Mouse (Mus musculus): ENCODE measurements around the gene Tyk2. TPM values are rescaled to one million over a fixed set of nuclear protein-coding genes. Genes with fewer than 3 reads are reported as not detected.

The Tyk2 gene
- polyA plus RNA-seq (2016; fragmentation: Nextera tagmentation; extraction: Ambion mirVana): 12.6 and 16.5 TPM in 2 replicates

DNA sequence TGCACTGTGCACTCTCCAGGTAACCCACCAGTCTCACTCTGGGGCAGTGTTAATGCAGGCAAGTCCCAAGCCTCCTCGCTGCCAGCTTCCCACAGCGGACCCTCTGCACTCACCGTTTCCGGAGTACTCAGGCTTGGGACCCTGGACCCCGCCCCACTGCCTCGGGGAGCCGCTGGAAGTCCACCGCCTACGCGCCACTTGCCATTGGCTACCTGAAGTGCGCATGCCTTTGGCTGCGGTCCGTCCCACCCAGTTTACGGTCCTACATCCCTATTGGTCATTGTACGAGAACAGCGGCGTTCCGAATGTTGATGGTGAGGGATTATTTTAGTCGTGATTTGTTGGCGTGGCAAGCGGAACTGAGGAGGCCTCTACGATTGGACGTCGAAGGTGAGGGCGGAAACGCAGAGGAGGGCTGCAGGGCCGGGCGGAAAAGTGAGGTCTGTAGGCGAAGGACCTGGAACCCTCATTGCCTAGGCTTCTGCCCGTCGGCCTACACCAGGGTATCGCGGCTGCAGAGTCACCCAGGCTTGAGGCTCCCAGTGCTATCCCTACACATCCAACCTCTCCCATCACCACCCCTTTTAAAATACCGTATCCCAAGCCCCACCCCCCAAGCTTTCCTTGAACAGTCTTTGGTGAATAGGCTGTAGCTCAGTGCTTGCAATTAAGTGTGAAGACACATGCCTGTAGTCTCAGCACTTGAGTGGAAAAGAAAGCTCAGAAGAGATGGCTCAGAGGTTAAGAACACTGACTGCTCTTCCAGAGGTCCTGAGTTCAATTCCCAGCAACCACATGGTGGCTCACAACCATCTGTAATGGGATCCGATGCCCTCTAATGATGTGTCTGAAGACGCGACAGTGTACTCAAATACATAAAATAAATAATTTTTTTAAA, at the start of gene Tyk2:
Tyk2 (minus strand) TSS at position 185 of the 898 bp plus-strand sequence.
- peaks cover 7% of the 10 kb centered on the region for H3K36me3 ChIP-seq
- no peaks in the 10 kb centered on the region for H3K27me3 ChIP-seq (ENCODE audit: insufficient read depth, poor library complexity, severe bottlenecking)
- WGBS: 6% methylated on average over 37 of the region's 37 CpGs
- DNase-seq (ENCODE audit: low spot score): peak; percentile 99
- no peaks in the 10 kb centered on the region for H3K9me3 ChIP-seq
- H3K4me1 ChIP-seq: peaks cover 23% of the 10 kb centered on the region
- H3K27ac ChIP-seq: peak within 1 kb of the TSS; percentile 85
- peak within 1 kb of the TSS; percentile 67 for H3K4me3 ChIP-seq

DNA sequence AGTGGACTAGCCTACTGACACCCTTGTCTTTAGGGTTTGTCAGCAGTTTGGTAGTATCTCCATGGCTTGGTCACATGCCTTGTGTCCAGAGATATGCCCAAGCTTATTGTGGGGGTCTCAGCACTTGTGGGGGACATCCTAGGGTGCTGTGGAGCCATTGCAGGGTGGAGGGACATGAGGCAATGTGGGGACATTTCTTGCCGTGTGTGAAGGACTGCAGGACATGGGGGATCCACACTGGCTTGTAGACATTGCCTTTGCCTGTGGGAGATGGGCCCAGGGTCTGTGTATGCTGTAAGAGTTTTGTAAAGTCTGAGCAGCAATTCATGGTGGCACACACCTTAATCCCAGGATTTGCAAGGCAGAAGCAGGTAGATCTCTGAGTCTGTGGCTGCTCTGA, 49.8 kb upstream of the Tyk2 start:
- peak overlapping the region; percentile 65 for H3K4me3 ChIP-seq
- H3K9me3 ChIP-seq: no peaks in the 10 kb centered on the region
- whole genome bisulfite sequencing: 55% methylated on average over 1 of the region's 1 CpGs
- H3K27ac ChIP-seq: peak overlapping the region; percentile 89
- H3K36me3 ChIP-seq: no peaks in the 10 kb centered on the region
- peaks cover 47% of the 10 kb centered on the region for H3K4me1 ChIP-seq
- DNase-seq (ENCODE audit: low spot score): no peak
- H3K27me3 ChIP-seq (ENCODE audit: insufficient read depth, poor library complexity, severe bottlenecking): peaks cover 24% of the 10 kb centered on the region

DNA sequence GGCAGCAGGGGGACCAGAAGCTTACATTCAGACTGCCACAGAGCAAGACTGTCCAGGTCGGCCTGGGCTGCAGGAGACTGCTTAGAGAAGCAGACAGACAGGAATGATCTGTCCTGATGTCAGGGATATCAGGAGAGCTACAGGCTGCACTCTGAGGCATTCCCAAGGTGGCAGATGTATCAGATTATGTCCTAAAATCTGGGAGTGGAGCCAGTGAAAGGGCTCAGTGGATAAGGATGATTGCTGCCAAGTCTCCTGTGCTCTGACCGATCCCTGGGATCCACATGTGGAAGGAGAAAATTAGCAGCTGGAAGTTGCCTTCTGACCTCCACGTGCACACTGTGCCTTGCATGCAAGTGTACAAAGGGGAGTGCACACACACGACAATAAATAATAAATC, 49.4 kb upstream of the Tyk2 start:
- Histone ChIP-seq H3K9me3 (no peaks in the 10 kb centered on the region), H3K27ac (peak overlapping the region; percentile 44; the same call in 1 of the 2 replicates), H3K27me3 (ENCODE audit: insufficient read depth, poor library complexity, severe bottlenecking) (peaks cover 19% of the 10 kb centered on the region), H3K4me3 (no peak overlapping the region), H3K4me1 (peaks cover 42% of the 10 kb centered on the region), H3K36me3 (no peaks in the 10 kb centered on the region)
- no peak for DNase-seq (ENCODE audit: low spot score)
- 60% methylated on average over 4 of the region's 4 CpGs for WGBS

DNA sequence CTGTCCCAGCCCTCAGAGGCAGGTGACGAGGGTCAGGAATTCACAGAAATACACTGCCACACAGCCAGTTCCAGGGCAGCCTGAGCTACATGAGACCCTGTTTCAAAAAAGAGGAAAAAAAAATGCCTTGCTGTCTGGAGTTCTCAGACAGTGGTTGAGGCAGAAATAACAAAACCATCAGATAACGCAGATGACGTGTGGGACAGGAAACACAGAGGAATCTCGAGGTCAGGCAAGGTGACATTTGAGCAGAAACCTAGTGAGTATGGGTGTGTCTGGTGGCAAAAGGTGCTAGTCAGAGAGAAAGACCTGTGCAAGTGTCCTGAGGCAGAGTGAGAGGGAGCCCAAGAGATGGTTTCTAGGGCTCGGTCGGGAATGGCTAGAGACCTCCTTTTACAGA, 41.3 kb upstream of the Tyk2 start:
- no peak overlapping the region for H3K4me3 ChIP-seq
- DNase-seq (ENCODE audit: low spot score): no peak
- H3K4me1 ChIP-seq: peaks cover 21% of the 10 kb centered on the region
- 61% methylated on average over 6 of the region's 6 CpGs for WGBS
- H3K27ac ChIP-seq: no peak overlapping the region
- peaks cover 2% of the 10 kb centered on the region; the same call in 1 of the 2 replicates for H3K27me3 ChIP-seq (ENCODE audit: insufficient read depth, poor library complexity, severe bottlenecking)
- no peaks in the 10 kb centered on the region for H3K36me3 ChIP-seq
- no peaks in the 10 kb centered on the region for H3K9me3 ChIP-seq

DNA sequence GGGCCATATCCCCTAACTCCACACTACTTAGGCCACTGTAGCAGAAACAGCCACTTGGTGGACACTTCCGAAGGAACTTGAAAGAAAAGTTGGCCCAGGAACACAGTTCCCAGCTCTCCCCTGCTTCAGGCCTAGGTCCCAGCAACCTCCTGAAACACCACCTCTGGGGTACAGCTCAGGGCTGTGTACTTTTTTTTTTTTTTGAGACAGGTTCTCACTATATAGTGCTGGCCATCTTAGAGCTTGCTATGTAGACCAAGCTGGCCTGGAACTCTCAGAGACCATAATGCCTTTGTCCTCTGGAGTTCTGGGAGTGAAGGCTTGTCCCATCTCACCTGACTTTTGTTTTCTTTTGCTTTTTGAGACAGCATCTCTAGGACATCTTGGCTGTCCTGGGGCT, 38.1 kb upstream of the Tyk2 start:
- peaks cover 53% of the 10 kb centered on the region for H3K4me1 ChIP-seq

DNA sequence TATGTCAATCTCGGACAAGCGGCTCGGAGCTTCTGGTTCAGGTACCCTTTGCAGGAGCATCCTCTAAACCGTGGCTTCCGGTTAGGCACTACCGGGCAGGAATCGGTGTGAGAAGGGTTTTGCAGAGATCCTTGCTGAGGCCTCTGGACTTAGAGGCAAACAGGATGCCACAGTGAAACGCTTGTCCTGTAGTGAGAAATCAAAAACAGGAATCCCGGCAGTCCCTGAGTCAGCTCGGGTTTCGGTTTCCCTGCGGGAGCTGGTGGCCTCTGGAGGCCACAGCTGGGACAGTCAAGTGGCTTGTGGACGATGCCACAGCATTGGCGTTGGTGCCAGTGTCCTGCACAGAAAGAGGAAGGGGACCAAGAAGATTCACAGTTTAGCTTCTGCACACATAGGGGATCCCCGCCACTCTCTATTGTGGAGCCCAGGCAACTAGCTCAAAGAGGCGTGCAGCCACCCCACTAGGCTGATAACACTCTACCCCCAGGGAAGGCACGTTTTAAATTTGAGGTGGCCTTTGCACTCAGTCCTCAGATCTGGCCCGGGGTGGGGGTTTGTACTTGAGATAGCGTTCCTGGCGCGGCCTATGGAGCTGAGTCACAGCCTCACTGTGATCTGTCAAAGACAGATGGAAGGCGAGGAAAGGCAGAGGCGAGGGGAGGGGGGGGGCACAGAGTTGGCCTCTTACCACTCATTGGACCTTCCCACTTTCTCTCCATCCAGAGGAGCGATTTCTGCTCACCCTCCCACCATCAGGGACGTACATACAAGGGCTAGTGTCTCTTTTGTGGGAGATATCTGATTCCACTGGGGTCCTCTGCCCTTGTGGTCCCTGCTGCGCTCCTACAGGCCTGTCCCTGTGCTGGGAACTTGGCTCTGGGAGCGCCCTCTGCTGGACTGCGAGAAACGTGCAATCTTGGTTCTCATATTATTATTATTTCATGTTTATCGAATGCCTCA, 37.4 kb upstream of the Tyk2 start:
- no peaks in the 10 kb centered on the region for H3K36me3 ChIP-seq
- 3% methylated on average over 30 of the region's 30 CpGs for WGBS
- H3K9me3 ChIP-seq: no peaks in the 10 kb centered on the region
- peaks cover 59% of the 10 kb centered on the region for H3K4me1 ChIP-seq
- peak; percentile 95 for DNase-seq (ENCODE audit: low spot score)
- peaks cover 41% of the 10 kb centered on the region for H3K27me3 ChIP-seq (ENCODE audit: insufficient read depth, poor library complexity, severe bottlenecking)
- peak overlapping the region; percentile 90 for H3K27ac ChIP-seq
- peak overlapping the region; percentile 77 for H3K4me3 ChIP-seq

More for the DNA sequence above, 38.1 kb upstream of the Tyk2 start:
- H3K36me3 ChIP-seq: no peaks in the 10 kb centered on the region
- 25% methylated on average over 1 of the region's 1 CpGs for WGBS
- H3K9me3 ChIP-seq: no peaks in the 10 kb centered on the region
- H3K27ac ChIP-seq: peak overlapping the region; percentile 90
- peaks cover 34% of the 10 kb centered on the region for H3K27me3 ChIP-seq (ENCODE audit: insufficient read depth, poor library complexity, severe bottlenecking)
- peak overlapping the region; percentile 77 for H3K4me3 ChIP-seq
- no peak for DNase-seq (ENCODE audit: low spot score)

DNA sequence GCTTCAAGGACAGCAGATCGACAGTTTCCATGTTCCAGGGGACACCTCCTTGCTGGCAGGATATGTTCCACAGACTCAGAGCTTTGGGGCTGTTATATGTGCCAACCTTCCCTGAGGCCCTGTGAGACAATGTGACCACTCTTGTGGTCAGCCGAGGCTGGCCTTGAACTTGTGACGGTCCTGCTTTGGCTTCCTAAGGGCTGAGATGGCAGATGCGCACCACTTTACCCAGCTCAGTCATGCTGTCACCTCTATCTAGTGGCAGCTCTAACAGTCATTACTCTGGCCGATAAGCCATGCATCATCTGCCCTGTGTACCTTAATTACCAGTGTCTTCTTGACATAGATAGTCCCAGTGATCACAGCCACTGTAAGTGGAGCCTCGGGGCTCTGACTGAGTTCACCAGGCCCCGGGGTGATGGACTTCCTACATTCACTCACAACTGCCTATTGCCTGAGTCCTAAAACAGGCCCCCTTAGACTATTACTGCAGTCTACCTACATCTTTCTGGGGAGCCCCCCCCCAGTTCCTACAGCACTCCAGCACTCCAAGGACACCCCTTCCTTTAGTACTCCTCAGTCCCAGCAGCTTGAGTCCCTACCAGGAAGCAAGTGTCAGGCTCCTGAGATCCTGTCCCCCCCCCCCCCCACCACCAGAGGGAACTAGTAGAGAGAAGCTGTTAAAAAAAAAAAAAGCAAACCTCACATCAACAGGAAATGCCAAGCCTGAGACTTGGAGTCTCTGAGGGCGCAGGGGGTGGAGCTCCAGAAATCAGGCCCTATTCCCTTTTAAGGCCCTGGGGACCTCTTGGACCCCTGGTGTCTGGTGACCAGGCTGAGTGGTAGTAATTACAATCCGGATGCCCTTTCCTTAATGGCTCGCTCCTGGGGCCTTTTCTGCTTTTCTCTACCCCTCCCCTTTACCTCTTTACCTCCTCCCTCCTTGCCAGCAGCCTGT, 36.4 kb upstream of the Tyk2 start:
- H3K36me3 ChIP-seq: no peaks in the 10 kb centered on the region
- no peak for DNase-seq (ENCODE audit: low spot score)
- H3K27ac ChIP-seq: peak overlapping the region; percentile 90
- H3K9me3 ChIP-seq: no peaks in the 10 kb centered on the region
- H3K4me3 ChIP-seq: peak overlapping the region; percentile 77
- peaks cover 50% of the 10 kb centered on the region for H3K27me3 ChIP-seq (ENCODE audit: insufficient read depth, poor library complexity, severe bottlenecking)
- H3K4me1 ChIP-seq: peaks cover 59% of the 10 kb centered on the region
- WGBS: 33% methylated on average over 10 of the region's 10 CpGs

DNA sequence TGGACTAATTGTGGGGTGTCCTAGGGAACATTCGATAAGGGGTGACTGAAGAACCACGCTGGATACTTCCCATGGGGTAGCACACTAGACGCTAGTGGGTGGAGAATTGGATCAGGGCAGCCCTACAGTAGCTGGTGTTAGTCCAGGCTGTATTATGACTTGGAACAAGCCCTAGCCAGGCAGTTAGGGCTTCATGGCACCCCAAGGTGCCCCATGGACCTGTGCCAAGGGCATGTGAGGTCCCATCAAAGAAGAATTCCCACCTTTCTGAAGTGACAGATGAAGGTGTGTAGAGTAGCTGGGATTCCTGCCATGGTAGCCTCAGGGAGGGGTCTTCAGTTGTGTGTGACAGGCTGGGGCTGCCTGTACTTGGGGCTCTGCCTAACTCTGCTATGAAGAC, 35.5 kb upstream of the Tyk2 start:
- H3K4me3 ChIP-seq: peak overlapping the region; percentile 77
- peaks cover 61% of the 10 kb centered on the region for H3K4me1 ChIP-seq
- 34% methylated on average over 3 of the region's 3 CpGs for WGBS
- DNase-seq (ENCODE audit: low spot score): no peak
- H3K27ac ChIP-seq: peak overlapping the region; percentile 90
- H3K36me3 ChIP-seq: no peaks in the 10 kb centered on the region
- H3K9me3 ChIP-seq: no peaks in the 10 kb centered on the region
- peaks cover 59% of the 10 kb centered on the region for H3K27me3 ChIP-seq (ENCODE audit: insufficient read depth, poor library complexity, severe bottlenecking)

DNA sequence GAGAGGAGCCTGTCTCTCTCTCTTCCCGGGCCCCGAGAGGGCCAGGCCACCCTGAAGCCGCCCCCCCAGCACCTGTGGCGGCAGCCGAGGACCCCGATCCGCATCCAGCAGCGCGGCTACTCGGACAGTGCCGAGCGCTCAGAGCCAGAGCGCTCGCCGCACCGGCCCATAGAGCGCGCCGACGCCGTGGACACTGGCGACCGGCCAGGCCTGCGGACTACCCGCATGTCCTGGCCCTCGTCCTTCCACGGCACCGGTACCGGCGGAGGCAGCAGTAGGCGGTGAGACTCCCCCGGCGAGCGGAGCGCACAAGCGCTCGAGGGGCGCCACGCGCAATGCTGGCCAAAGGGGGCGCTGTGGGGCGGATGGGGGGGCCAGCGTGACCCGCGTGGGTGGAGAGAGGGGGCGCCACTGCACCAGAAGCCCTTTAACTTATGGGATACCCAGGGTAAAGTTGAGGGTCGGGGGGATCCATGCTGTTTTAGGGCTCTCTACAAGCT, 35.0 kb upstream of the Tyk2 start:
- peaks cover 66% of the 10 kb centered on the region for H3K4me1 ChIP-seq
- no peaks in the 10 kb centered on the region for H3K36me3 ChIP-seq
- no peak for DNase-seq (ENCODE audit: low spot score)
- peak overlapping the region; percentile 90 for H3K27ac ChIP-seq
- under 1% methylated on average over 47 of the region's 47 CpGs for whole genome bisulfite sequencing
- peaks cover 60% of the 10 kb centered on the region for H3K27me3 ChIP-seq (ENCODE audit: insufficient read depth, poor library complexity, severe bottlenecking)
- H3K4me3 ChIP-seq: peak overlapping the region; percentile 77
- H3K9me3 ChIP-seq: no peaks in the 10 kb centered on the region

DNA sequence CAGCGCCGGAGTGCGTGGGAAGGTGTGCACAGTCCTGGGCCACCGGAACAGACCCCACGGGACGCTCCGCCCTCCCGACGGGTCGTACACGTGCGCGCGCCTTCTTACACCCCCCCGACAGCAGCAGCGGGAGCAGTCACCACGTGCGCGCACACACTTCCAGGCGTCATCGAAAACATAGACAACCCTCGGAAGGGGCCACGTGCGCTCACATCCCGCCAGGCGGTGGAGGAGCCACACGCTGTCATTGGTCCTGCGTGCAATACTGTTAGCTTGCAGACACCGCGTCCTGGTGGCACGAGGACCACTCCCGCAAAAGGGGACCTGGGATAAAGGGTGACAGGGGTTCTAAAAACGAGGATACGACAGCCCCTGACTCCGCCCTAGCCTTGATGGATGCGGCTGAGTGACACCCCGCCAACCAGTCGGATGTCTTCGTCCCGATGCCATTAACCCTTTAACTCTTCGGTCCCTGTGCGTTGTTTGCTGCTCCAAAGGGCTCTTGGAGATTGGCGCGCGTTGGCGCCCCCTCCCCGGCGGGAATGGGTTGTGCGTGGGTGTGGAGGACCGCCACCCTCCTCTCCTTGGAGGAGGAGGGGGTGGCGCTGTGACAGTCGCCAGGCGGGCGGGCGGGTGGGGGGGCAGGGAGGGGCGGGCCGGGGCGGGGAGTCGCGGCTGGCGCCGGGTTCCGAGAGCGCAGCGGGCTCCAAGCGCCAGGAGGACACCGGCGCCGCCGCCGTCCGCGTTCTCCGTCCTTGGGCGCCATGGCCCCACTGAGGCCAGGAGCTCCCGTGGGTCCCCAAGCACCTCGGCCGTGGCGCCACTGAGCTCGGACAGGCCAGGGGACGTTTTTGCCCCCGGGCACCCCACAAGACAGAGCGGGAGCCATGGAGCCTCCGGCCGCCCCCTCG, 34.3 kb upstream of the Tyk2 start, which contains the start of gene Pde4a:
Pde4a (plus strand) TSS at position 674 of the 911 bp plus-strand sequence.
- no peak for DNase-seq (ENCODE audit: low spot score)
- Histone ChIP-seq H3K4me1 (peaks cover 69% of the 10 kb centered on the region), H3K4me3 (peak within 1 kb of the TSS; percentile 77), H3K9me3 (no peaks in the 10 kb centered on the region), H3K36me3 (no peaks in the 10 kb centered on the region), H3K27ac (peak within 1 kb of the TSS; percentile 90), H3K27me3 (ENCODE audit: insufficient read depth, poor library complexity, severe bottlenecking) (peaks cover 60% of the 10 kb centered on the region)
- under 1% methylated on average over 76 of the region's 86 CpGs for WGBS

DNA sequence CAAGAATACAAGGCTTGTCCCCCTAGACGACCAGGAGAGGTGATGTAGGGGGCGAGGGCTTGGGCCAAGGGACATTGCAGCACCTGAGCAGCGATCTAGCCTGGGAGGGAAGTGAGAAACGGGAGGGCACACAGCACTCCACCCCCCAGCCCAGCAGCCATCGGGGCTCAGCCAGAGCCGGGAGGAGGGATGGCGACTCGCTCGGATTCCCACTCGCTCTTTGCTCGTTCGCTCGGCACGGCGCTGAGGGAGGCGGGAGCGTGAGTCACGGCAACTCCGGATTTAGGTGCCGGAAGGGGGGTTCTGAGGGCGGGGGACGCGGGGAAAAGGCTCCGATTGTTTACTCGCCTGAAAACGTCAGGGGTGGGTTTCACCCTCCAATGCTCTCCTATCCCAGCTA, 33.0 kb upstream of the Tyk2 start:
- no peaks in the 10 kb centered on the region for H3K36me3 ChIP-seq
- H3K9me3 ChIP-seq: no peaks in the 10 kb centered on the region
- peaks cover 65% of the 10 kb centered on the region for H3K4me1 ChIP-seq
- H3K27ac ChIP-seq: no peak overlapping the region
- H3K27me3 ChIP-seq (ENCODE audit: insufficient read depth, poor library complexity, severe bottlenecking): peaks cover 60% of the 10 kb centered on the region
- peak overlapping the region; percentile 77 for H3K4me3 ChIP-seq
- WGBS: 2% methylated on average over 26 of the region's 26 CpGs
- no peak for DNase-seq (ENCODE audit: low spot score)
